Mouse (Mus musculus) frontal cortex, postnatal 14 days (tissue): ENCODE measurements around the gene Oog3.

Source experiments
- DNase-seq, 2 experiments: peaks; one replicate each; pipeline ENCODE4 v3.0.0; 2022; ENCODE audit warnings: low spot score in 2 of 2

Oog3 gene

GRCm38 (mm10) chr4:144162563-144162962 lies at the start of gene Oog3:
Oog3 (minus strand) TSS chr4:144162663.
- no peak for DNase-seq

GRCm38 (mm10) chr4:144190419-144190818 lies 28.0 kb upstream of the Oog3 start, which contains the start of gene Oog2:
Oog2 (plus strand) TSS chr4:144190719.
- no peak for DNase-seq
